Mouse (Mus musculus): ENCODE data around the gene Naa80.

DNA sequence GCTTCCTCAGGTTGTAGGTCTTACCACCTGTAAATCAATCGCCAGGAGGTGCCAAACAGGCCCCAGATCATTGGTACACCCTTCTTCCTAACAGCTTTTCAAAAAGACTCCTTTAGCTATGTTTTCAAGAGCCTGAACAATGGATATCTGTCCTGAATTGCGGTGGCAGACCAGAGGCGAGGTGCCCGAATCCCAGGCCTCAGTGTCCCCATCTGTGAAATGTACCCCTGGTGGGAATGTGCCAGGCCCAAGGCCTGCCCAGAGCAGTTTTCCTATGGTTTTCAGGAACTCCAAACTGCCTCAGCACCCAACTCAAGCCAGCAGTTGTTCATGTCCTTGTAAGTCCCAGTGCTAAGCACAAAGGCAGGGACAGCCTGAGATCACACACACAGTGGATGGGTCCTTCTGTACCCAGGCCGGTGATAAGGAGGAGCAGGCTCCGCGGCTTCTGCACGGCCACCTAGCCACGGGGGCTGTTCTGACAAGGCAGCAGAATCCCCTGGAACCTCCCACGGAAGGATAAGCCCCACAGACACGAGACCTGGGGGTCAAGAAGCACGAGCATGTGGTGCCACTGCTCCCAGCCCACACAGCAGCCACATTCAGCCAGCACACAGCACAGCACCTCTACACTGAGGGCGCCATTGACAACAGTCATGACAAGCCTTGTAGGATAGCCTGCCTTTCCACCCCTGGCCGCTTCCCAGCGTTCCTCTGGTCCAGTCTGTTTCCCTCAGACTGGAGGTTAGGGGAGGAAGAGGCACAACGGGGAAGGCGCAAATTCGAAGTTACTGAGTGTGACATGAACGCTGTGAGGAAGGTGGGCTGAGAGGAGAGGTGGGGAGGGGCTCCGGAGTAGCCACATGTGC lies 48.9 kb downstream of the Naa80 start:
- TF ChIP-seq POLR2A (IDR thresholded peaks at IDR 0.05; ENCODE audit: low read depth, low read length) = no peak
- no peak for TF ChIP-seq CTCF (conservative IDR thresholded peaks at IDR 0.05; ENCODE audit: insufficient read depth, insufficient read length, low read depth, low read length)
